Mouse (Mus musculus) heart, embryonic 13.5 days (tissue): ENCODE results near the gene Bpnt1. TPM values are rescaled to one million over a fixed set of nuclear protein-coding genes. Genes with fewer than 3 reads are reported as not detected.
"Not testable (repeated sequence)": the region's sequence is repeated elsewhere in the genome, so short reads cannot be mapped to it uniquely, and the experiment has no call there.

Source experiments
- ATAC-seq: fragments of 200-750 bp; cut with Nextera tagmentation; 2 replicates; pipeline ENCODE4 v1.8.0; 2017; ENCODE audit warnings: moderate TSS enrichment; ENCODE audit not compliant: insufficient number of reproducible peaks, low FRiP score, low TSS enrichment; ENCODE audit errors: extremely low read depth
- H3K27ac ChIP-seq: fragments of 300-500 bp; sonication (generic); replicated peaks from 2 replicates; pipeline ENCODE4 v1.5.1; 2015; ENCODE audit warnings: moderate library complexity, mild to moderate bottlenecking, inconsistent platforms
- H3K27me3 ChIP-seq: fragments of 300-500 bp; sonication (generic); replicated peaks from 2 replicates; pipeline ENCODE4 v1.6.1; 2015; ENCODE audit warnings: mild to moderate bottlenecking, inconsistent platforms
- H3K36me3 ChIP-seq: fragments of 300-500 bp; sonication (generic); 2 replicates; pipeline ENCODE4 v1.6.1; 2015; ENCODE audit warnings: mild to moderate bottlenecking, inconsistent platforms
- H3K4me1 ChIP-seq: fragments of 300-500 bp; sonication (generic); 2 replicates; pipeline ENCODE4 v1.6.1; 2015; ENCODE audit warnings: inconsistent platforms
- H3K4me2 ChIP-seq: fragments of 300-500 bp; sonication (generic); 2 replicates; pipeline ENCODE4 v1.6.1; 2015; ENCODE audit warnings: inconsistent platforms, mild to moderate bottlenecking, moderate library complexity
- H3K4me3 ChIP-seq: fragments of 300-500 bp; sonication (generic); 2 replicates; pipeline ENCODE4 v1.5.1; 2015; ENCODE audit warnings: moderate library complexity, mild to moderate bottlenecking, inconsistent platforms
- H3K9ac ChIP-seq: fragments of 300-500 bp; sonication (generic); 2 replicates; pipeline ENCODE4 v1.6.1; 2015; ENCODE audit warnings: inconsistent platforms, mild to moderate bottlenecking, moderate library complexity
- H3K9me3 ChIP-seq: fragments of 300-500 bp; sonication (generic); 2 replicates; pipeline ENCODE4 v1.6.1; 2016; ENCODE audit warnings: inconsistent platforms
- WGBS: fragments of 180-500 bp; shearing (Covaris S2); methylation state at CpG from one replicate; pipeline ENCODE4 v1.1.7; 2015; ENCODE audit warnings: mixed read lengths; 5-methylcytosine and 5-hydroxymethylcytosine counted together
- polyA plus RNA-seq: library from polyadenylated mRNA; unstranded; fragments of >200 nt; fragmentation: Nextera tagmentation; extraction: Ambion mirVana; gene quantifications from 2 replicates; pipeline ENCODE4 v1.2.1, GENCODE M21; 2015

Gene Bpnt1
- polyA plus RNA-seq, 1 experiment from 2014 or later: 25.7 TPM

DNA sequence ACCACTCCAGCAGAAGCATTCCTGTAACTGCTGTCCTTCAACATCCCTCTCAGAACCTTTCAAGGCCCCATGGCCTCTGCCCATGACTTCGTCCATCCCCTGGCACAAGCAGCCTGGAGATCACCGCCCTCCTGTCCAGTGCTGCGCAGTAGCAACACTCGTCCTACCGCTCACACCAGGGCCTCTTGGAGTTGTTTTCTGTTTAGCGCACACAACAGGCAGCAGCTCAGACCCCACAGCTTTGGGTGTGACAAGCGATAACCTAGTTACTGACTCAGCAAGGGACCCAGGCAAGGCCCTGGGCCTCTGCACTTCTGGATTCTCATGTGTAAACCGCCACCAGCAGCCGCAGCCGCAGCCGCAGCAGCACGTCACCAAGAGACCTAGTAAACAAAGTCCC is 25.1 kb upstream of the Bpnt1 start:
- WGBS: 94% methylated on average over 12 of the region's 12 CpGs
- Histone ChIP-seq H3K4me1 (peaks cover 14% of the 10 kb centered on the region), H3K27me3 (no peaks in the 10 kb centered on the region), H3K4me3 (no peak overlapping the region), H3K9me3 (no peaks in the 10 kb centered on the region; the same call in 1 of the 2 replicates), H3K9ac (no peak overlapping the region), H3K4me2 (no peak overlapping the region), H3K27ac (no peak overlapping the region), H3K36me3 (peaks cover 51% of the 10 kb centered on the region)
- ATAC-seq: no peak

DNA sequence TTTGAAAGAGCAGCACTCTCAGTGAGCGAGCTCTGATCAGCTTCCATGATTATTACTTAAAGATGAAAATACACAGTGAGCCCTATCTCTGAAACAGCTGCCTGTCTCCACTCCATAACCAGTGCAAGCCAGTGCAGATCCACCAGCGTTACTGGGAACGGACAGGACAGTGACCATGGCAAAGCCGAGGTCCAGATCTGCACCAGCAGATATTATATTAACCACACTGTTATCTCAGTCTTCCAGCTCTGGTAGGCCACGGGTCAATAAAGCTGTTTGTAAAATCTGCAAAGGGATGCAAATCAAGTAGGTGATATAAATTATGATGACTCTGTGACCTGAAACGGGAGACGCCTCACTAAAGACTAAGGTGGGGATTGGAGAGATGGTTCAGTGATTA is 24.3 kb upstream of the Bpnt1 start:
- Histone ChIP-seq H3K4me3 (no peak overlapping the region), H3K4me1 (peaks cover 20% of the 10 kb centered on the region), H3K9ac (no peak overlapping the region), H3K27me3 (no peaks in the 10 kb centered on the region), H3K9me3 (no peaks in the 10 kb centered on the region; the same call in 1 of the 2 replicates), H3K4me2 (no peak overlapping the region), H3K27ac (no peak overlapping the region), H3K36me3 (peaks cover 45% of the 10 kb centered on the region)
- ATAC-seq: no peak
- 92% methylated on average over 7 of the region's 7 CpGs for WGBS

DNA sequence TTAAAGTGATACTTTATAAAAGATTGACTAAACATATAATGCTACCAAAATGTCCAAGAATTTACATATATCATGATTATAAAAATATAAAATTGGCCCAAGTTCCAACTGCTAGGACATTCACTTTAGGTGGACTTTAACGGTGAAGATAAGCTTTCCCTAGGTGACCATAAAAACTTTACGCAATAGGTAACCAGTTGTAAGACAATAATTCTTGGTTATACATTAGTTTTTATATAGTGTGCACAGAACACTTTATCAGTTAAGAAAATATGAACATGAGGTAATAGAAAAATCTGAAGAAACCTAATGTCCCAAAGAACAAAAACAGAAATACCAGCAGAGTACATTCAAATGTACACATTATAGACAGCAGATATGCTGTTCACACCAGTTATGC is 23.6 kb upstream of the Bpnt1 start:
- Histone ChIP-seq H3K27ac (peak overlapping the region; percentile 24), H3K36me3 (peaks cover 45% of the 10 kb centered on the region), H3K27me3 (no peaks in the 10 kb centered on the region), H3K4me3 (no peak overlapping the region), H3K4me2 (peak overlapping the region; percentile 46), H3K9me3 (no peaks in the 10 kb centered on the region; the same call in 1 of the 2 replicates), H3K9ac (no peak overlapping the region), H3K4me1 (peaks cover 20% of the 10 kb centered on the region)
- no peak for ATAC-seq
- WGBS: 93% methylated on average over 2 of the region's 2 CpGs

DNA sequence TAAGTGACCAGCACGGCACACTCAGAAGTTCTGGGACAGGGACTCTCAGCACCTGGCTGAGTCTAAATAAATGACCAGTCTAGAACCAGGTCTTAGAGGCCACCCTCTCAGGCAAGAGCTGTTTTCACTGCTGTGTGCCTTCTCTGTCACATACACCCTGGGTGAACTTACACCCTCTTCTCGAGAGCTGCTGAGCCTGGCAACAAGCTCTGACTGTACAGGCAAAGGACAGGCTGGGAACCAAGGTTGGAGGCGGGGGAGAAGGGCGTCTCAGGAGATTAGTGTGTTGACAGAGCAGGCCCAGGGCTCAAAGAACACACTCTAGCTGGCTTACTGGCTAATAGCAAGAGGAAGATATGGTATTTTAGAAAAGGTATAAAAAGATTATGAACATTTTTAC is 23.0 kb upstream of the Bpnt1 start:
- H3K9me3 ChIP-seq: no peaks in the 10 kb centered on the region; the same call in 1 of the 2 replicates
- WGBS: 25% methylated on average over 4 of the region's 4 CpGs
- no peak overlapping the region for H3K9ac ChIP-seq
- ATAC-seq: peak; percentile 61; the same call in 1 of the 2 replicates
- peaks cover 47% of the 10 kb centered on the region for H3K36me3 ChIP-seq
- H3K4me3 ChIP-seq: no peak overlapping the region
- no peaks in the 10 kb centered on the region for H3K27me3 ChIP-seq
- peak overlapping the region; percentile 24 for H3K27ac ChIP-seq
- H3K4me1 ChIP-seq: peaks cover 20% of the 10 kb centered on the region
- peak overlapping the region; percentile 46 for H3K4me2 ChIP-seq

DNA sequence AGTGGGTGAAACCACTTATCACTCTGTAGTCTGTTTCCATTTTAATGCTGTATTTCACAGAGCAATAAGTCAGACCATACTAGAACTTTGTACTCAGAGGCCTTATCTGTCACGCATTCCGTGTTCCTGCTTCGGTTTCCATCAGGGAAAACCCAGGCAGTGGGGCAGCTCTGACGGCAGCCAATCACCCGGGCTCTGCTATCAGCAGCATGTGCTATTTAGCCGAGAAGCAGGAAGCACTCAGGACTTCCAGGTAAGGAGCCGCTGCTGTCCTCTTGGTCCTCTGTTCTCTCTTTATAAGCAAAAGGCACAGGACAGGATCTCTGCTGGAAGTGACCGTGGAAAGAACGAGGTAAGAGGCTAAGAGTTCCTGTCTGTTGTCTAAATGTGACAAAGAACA is 20.0 kb upstream of the Bpnt1 start:
- peak overlapping the region; percentile 51 for H3K4me2 ChIP-seq
- peaks cover 67% of the 10 kb centered on the region for H3K36me3 ChIP-seq
- no peak overlapping the region for H3K9ac ChIP-seq
- WGBS: 24% methylated on average over 9 of the region's 9 CpGs
- no peaks in the 10 kb centered on the region for H3K27me3 ChIP-seq
- H3K4me1 ChIP-seq: peaks cover 20% of the 10 kb centered on the region
- 0 out of 2 replicates have a peak, but pooled peaks have one; percentile 56 for ATAC-seq
- peak overlapping the region; percentile 74 for H3K27ac ChIP-seq
- no peaks in the 10 kb centered on the region; the same call in 1 of the 2 replicates for H3K9me3 ChIP-seq
- no peak overlapping the region for H3K4me3 ChIP-seq

DNA sequence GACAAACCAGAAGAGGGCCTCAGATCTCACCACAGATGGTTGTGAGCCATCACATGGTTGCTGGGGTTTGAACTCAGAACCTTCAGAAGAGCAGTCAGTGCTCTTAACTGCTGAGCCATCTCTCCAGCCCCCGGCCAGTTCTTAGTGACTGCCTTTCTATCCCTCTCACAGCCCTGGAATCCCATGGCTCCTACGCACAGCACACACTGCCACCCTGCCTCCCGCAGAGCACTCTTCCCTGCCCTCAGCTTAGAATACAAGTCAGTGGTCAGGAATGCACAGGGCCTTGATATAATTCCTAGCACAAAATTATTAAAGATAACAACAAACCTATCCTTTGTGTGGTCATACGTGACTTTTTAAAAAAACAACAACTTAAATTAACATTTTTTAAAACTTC is 17.4 kb upstream of the Bpnt1 start:
- Histone ChIP-seq H3K4me1 (peaks cover 14% of the 10 kb centered on the region), H3K4me2 (no peak overlapping the region), H3K9ac (no peak overlapping the region), H3K9me3 (no peaks in the 10 kb centered on the region), H3K4me3 (no peak overlapping the region), H3K27me3 (no peaks in the 10 kb centered on the region), H3K27ac (no peak overlapping the region), H3K36me3 (peaks cover 75% of the 10 kb centered on the region)
- 78% methylated on average over 4 of the region's 4 CpGs for WGBS
- no peak for ATAC-seq

DNA sequence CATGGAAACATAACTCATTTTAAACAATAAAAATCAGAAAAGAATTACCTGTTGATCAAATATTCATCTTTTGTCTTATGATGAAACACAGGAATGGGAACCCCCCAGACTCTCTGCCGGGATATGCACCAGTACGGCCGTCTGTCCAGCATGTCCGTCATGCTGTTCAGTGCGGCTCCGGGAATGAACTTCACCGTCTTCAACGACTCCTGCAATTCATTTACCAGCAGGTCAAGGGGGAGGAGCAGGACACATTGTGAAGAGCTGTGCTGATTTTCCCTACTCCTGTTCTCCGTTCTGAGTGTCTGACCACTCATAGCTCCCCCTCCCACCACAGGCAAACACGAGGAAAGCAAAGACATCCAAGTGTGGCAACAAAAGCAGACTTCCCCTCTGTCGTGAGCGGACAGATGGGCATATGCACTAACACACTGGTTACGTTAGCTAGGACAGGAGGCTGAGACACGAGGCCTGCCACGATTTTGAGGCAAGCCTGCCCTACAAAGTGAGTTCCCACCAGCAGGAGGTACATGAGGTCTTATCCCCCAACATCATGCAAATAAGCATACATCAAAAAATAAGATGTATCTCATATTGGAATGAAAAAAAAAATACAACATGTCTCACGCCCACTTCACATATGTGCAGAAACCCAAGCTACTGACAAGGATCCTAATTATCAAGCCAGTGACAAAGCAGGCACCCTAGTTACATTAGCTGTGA is 15.9 kb upstream of the Bpnt1 start:
- WGBS: 87% methylated on average over 16 of the region's 16 CpGs
- Histone ChIP-seq H3K4me2 (no peak overlapping the region), H3K27me3 (no peaks in the 10 kb centered on the region), H3K36me3 (peaks cover 83% of the 10 kb centered on the region), H3K4me3 (no peak overlapping the region), H3K9me3 (no peaks in the 10 kb centered on the region), H3K27ac (no peak overlapping the region), H3K9ac (no peak overlapping the region), H3K4me1 (peaks cover 13% of the 10 kb centered on the region)
- no peak for ATAC-seq

DNA sequence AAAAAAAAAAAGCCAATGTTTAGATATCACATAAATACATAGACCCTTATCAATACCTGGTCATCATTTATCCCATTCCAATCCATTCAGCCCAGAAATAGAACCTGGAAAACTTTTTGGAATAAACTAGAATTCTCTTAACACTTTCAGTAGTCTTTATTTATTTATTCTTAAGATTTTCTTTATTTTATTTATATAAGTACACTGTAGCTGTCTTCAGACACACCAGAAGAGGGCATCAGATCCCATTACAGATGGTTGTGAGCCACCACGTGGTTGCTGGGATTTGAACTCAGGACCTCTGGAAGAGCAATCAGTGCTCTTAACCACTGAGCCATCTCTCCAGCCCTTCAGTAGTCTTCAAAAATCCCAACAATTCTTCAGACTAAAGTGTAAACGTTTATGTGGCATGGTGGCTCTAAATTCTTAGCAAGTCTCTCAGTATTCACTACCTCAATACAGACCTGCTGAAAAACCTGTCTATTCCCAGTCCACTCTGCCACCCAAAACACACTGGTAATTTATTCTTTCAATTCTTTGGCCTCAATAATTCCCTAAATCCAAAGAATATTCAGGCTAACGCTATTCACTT is 4.1 kb upstream of the Bpnt1 start:
- WGBS: 64% methylated on average over 3 of the region's 3 CpGs
- H3K4me2 ChIP-seq: peak overlapping the region; percentile 83
- peaks cover 18% of the 10 kb centered on the region for H3K4me1 ChIP-seq
- peak overlapping the region; percentile 98; the same call in 1 of the 2 replicates for H3K27ac ChIP-seq
- peak overlapping the region; percentile 98 for H3K9ac ChIP-seq
- H3K27me3 ChIP-seq, H3K9me3 ChIP-seq, ATAC-seq: not testable (repeated sequence)
- peak overlapping the region; percentile 98 for H3K4me3 ChIP-seq
- peaks cover 44% of the 10 kb centered on the region for H3K36me3 ChIP-seq

DNA sequence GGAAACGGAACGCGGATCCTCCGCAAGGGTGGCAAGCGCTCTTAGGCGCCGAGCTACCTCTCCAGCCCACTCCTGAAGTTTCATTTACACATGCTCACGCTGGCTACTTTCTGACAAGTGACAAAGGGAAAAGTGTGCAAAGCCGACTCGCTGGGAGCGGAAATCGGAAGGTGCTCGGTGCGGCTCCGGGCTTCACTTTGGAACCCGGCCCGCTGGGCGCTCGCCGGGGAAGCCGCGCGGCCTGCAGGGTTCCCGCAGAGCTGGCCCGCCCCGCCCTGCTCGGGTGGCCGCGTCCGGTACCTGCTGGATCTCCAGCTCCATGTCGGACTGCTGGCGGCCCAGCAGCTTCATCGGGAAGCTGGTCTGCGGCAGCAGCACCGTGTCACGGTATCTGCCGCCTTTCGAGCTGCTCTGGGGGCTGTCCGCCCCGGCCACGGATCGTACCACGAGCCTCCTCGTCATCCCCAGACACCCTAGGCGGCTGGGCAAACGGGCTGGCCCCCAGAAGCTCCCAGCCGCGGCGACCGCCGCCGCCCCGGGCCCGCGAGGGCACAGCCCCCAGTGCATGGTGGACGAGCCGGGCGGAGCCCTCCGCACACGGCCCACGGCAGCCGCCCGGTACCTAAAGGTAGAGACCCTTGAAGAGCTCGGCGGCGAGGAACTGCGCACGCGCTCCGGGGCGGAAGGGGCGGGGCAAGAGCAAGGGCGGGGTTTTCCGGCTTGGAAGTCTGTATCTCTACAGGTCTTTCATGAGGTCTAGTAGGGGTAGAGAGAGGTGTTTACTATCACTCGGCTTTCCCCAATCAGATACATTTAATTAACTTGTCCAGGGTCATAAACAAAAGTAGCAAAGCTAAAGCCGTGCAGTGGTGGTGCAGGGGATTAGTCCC is 3.0 kb upstream of the Bpnt1 start, which contains the start of gene Iars2:
Gene Iars2 (minus strand): TSS at position 676 of the 890 bp plus-strand sequence.
- Histone ChIP-seq H3K9me3 (no peaks in the 10 kb centered on the region), H3K4me2 (peak within 1 kb of the TSS; percentile 83), H3K27me3 (no peaks in the 10 kb centered on the region), H3K4me1 (peaks cover 29% of the 10 kb centered on the region), H3K4me3 (peak within 1 kb of the TSS; percentile 98), H3K9ac (peak within 1 kb of the TSS; percentile 98), H3K27ac (peak within 1 kb of the TSS; percentile 98), H3K36me3 (peaks cover 33% of the 10 kb centered on the region)
- WGBS: under 1% methylated on average over 76 of the region's 76 CpGs
- ATAC-seq: peak; percentile 83

DNA sequence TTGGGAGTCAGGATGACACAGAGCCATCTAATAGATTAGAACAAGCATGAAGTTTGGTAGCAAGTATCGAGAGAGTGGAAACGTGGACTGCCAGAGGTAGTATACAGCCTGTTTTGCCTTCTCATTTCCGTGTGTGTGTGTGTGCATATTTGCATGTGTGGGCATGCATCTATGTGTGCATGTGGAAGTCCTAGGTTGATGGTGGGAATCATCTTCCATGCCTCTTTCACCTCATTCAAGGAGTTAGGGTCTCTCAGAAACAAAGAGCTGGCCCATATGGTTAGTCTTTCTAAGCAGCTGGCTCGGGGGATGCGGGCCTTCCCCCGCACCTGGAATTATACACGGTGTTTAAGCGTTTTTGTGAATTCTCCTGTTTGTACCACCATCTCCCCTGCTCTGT is 2.1 kb upstream of the Bpnt1 start:
- 91% methylated on average over 8 of the region's 8 CpGs for WGBS
- peak overlapping the region; percentile 83 for H3K4me2 ChIP-seq
- peaks cover 38% of the 10 kb centered on the region for H3K4me1 ChIP-seq
- no peak overlapping the region for H3K9ac ChIP-seq
- peak overlapping the region; percentile 98 for H3K4me3 ChIP-seq
- H3K36me3 ChIP-seq: peaks cover 25% of the 10 kb centered on the region
- no peak overlapping the region for H3K27ac ChIP-seq
- no peaks in the 10 kb centered on the region for H3K27me3 ChIP-seq
- ATAC-seq: no peak
- H3K9me3 ChIP-seq: no peaks in the 10 kb centered on the region

DNA sequence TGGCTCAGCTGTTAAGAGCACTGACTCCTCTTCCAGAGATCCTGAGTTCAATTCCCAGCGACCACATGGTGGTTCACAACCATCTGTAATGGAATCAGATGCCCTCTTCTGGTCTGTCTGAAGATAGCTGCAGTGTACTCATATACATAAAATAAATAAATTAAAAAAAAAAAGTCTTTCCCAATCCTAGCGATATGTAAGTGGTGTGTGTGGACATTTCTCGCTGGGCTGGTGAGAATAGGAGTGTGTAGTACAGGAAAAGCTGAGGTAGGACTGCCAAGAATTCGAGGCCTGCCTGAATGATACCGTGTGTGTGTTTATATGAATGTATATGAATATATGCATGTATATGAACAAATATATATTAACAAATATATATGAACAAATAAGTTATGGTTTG is 585 bp upstream of the Bpnt1 start:
- WGBS: 52% methylated on average over 5 of the region's 5 CpGs
- H3K4me3 ChIP-seq: peak overlapping the region; percentile 70
- peak overlapping the region; percentile 88; the same call in 1 of the 2 replicates for H3K9ac ChIP-seq

More for the DNA sequence above, 585 bp upstream of the Bpnt1 start:
- H3K27ac ChIP-seq: no peak overlapping the region
- H3K27me3 ChIP-seq: no peaks in the 10 kb centered on the region
- ATAC-seq: no peak
- no peaks in the 10 kb centered on the region for H3K9me3 ChIP-seq
- H3K36me3 ChIP-seq: peaks cover 11% of the 10 kb centered on the region
- H3K4me1 ChIP-seq: peaks cover 51% of the 10 kb centered on the region
- H3K4me2 ChIP-seq: peak overlapping the region; percentile 76
